Mouse (Mus musculus) layer of hippocampus, adult 9-10 months (tissue): ENCODE measurements at regions not wholly inside any gene's neighbourhood (a gene's known extent, or its start where the extent isn't known, plus 50 kb on each side); places are given as distances from the start of the nearest gene placed in this dataset.

ENCODE experiments used
- DNase-seq: peaks from one replicate; pipeline ENCODE4 v3.0.0; 2022; ENCODE audit warnings: low spot score

- DNase-seq = peak; percentile 80
These were observed 98.2 kb upstream of the Mgme1 start for GRCm38 (mm10) chr2:144172100-144172770.

GRCm38 (mm10) chr2:144173358-144174106 lies 96.9 kb upstream of the Mgme1 start:
- DNase-seq = no peak

- no peak for DNase-seq
These were observed 96.0 kb upstream of the Mgme1 start for GRCm38 (mm10) chr2:144174366-144175035.

- DNase-seq = no peak
These were observed 93.8 kb upstream of the Mgme1 start for GRCm38 (mm10) chr2:144176508-144177170.

- DNase-seq = no peak
These were observed 93.2 kb upstream of the Mgme1 start for GRCm38 (mm10) chr2:144177268-144177667.

- DNase-seq = no peak
These were observed 92.5 kb upstream of the Mgme1 start for GRCm38 (mm10) chr2:144177920-144178319.

GRCm38 (mm10) chr2:144182108-144182507 lies 88.4 kb upstream of the Mgme1 start:
- no peak for DNase-seq

- DNase-seq = no peak
These were observed 87.9 kb upstream of the Mgme1 start for GRCm38 (mm10) chr2:144182542-144182941.

GRCm38 (mm10) chr2:144183371-144183944 lies 87.0 kb upstream of the Mgme1 start:
- no peak for DNase-seq

- DNase-seq = no peak
These were observed 85.3 kb upstream of the Mgme1 start for GRCm38 (mm10) chr2:144185175-144185574.

- no peak for DNase-seq
These were observed 84.0 kb upstream of the Mgme1 start for GRCm38 (mm10) chr2:144186426-144186825.

GRCm38 (mm10) chr2:144188076-144188475 lies 82.4 kb upstream of the Mgme1 start:
- DNase-seq = no peak

GRCm38 (mm10) chr2:144188485-144188884 lies 82.0 kb upstream of the Mgme1 start:
- no peak for DNase-seq

- no peak for DNase-seq
These were observed 80.7 kb upstream of the Mgme1 start for GRCm38 (mm10) chr2:144189756-144190155.

- DNase-seq = no peak
These were observed 79.4 kb upstream of the Mgme1 start for GRCm38 (mm10) chr2:144191018-144191417.

- no peak for DNase-seq
These were observed 78.8 kb upstream of the Mgme1 start for GRCm38 (mm10) chr2:144191707-144192106.

- DNase-seq = no peak
These were observed 78.0 kb upstream of the Mgme1 start for GRCm38 (mm10) chr2:144192428-144192827.

- DNase-seq = no peak
These were observed 74.6 kb upstream of the Mgme1 start for GRCm38 (mm10) chr2:144195851-144196250.

GRCm38 (mm10) chr2:144197139-144197538 lies 73.3 kb upstream of the Mgme1 start:
- DNase-seq = no peak

- no peak for DNase-seq
These were observed 72.0 kb upstream of the Mgme1 start for GRCm38 (mm10) chr2:144198326-144199051.
